Mouse (Mus musculus) myocyte (in vitro differentiated cells): ENCODE measurements at regions not wholly inside any gene's neighbourhood (a gene's known extent, or its start where the extent isn't known, plus 50 kb on each side); places are given as distances from the start of the nearest gene placed in this dataset.

Source experiments
- H3K27me3 ChIP-seq: one replicate; pipeline ENCODE4 v1.6.1; 2011; ENCODE audit not compliant: control insufficient read depth, insufficient read depth, insufficient read length
- H3K36me3 ChIP-seq: one replicate; pipeline ENCODE4 v1.6.1; 2011; ENCODE audit not compliant: control insufficient read depth, insufficient read depth
- H3K4me2 ChIP-seq: one replicate; pipeline ENCODE4 v1.6.1; 2011; ENCODE audit warnings: low read depth, control low read depth
- H3K4me3 ChIP-seq: one replicate; pipeline ENCODE4 v1.5.1; 2011; ENCODE audit warnings: mild to moderate bottlenecking, control low read depth, moderate library complexity
- H3K79me2 ChIP-seq: one replicate; pipeline ENCODE4 v1.6.1; 2011; ENCODE audit not compliant: control insufficient read depth, insufficient read depth
- H3ac ChIP-seq: one replicate; pipeline ENCODE4 v1.6.1; 2011; ENCODE audit not compliant: control insufficient read depth, insufficient read length
- CEBPB ChIP-seq: IDR thresholded peaks from 2 replicates; pipeline ENCODE4 v1.6.1; 2011; ENCODE audit warnings: mild to moderate bottlenecking, moderate library complexity; ENCODE audit not compliant: poor library complexity, insufficient read depth, severe bottlenecking
- E2F4 ChIP-seq: IDR thresholded peaks from one replicate; pipeline ENCODE4 v1.6.1; 2011; ENCODE audit warnings: mild to moderate bottlenecking, control low read depth, moderate library complexity; ENCODE audit not compliant: insufficient read depth
- MAX ChIP-seq: IDR thresholded peaks from one replicate; pipeline ENCODE4 v1.6.1; 2011; ENCODE audit warnings: low read depth, mild to moderate bottlenecking, control low read depth
- MYOD1 ChIP-seq, 3 experiments: IDR thresholded peaks; one replicate each; pipeline ENCODE4 v1.6.1; 2011; ENCODE audit warnings: control low read depth in 2 of 3, low read depth in 2 of 3, mild to moderate bottlenecking in 2 of 3, moderate library complexity in 1 of 3; ENCODE audit not compliant: insufficient read length in 2 of 3, control insufficient read depth in 1 of 3
- MYOG ChIP-seq, 3 experiments: IDR thresholded peaks; one replicate each; pipeline ENCODE4 v1.6.1; 2011; ENCODE audit warnings: control low read depth in 2 of 3, low read depth in 2 of 3, mild to moderate bottlenecking in 2 of 3; ENCODE audit not compliant: insufficient read length in 2 of 3, control insufficient read depth in 1 of 3, insufficient read depth in 1 of 3
- POLR2A ChIP-seq: IDR thresholded peaks from one replicate; pipeline ENCODE4 v1.6.1; 2011; ENCODE audit warnings: low read depth, mild to moderate bottlenecking, control low read depth, moderate library complexity; ENCODE audit not compliant: insufficient read length
- POLR2AphosphoS2 ChIP-seq: IDR thresholded peaks from one replicate; pipeline ENCODE4 v1.6.1; 2011; ENCODE audit warnings: low read depth, control low read depth; ENCODE audit not compliant: insufficient read length
- REST ChIP-seq: IDR thresholded peaks from one replicate; pipeline ENCODE4 v1.6.1; 2011; ENCODE audit warnings: mild to moderate bottlenecking, control low read depth, moderate library complexity; ENCODE audit not compliant: insufficient read depth, insufficient read length
- SRF ChIP-seq: IDR thresholded peaks from one replicate; pipeline ENCODE4 v1.6.1; 2011; ENCODE audit warnings: low read depth; ENCODE audit not compliant: control insufficient read depth, insufficient read length
- TCF12 ChIP-seq: IDR thresholded peaks from one replicate; pipeline ENCODE4 v1.6.1; 2011; ENCODE audit warnings: mild to moderate bottlenecking, control low read depth; ENCODE audit not compliant: poor library complexity, insufficient read depth, severe bottlenecking
- TCF3 ChIP-seq: IDR thresholded peaks from one replicate; pipeline ENCODE4 v1.6.1; 2011; ENCODE audit warnings: low read depth, control low read depth; ENCODE audit not compliant: insufficient read length
- USF1 ChIP-seq: IDR thresholded peaks from one replicate; pipeline ENCODE4 v1.6.1; 2011; ENCODE audit warnings: low read depth, mild to moderate bottlenecking, control low read depth, moderate library complexity

GRCm38 (mm10) chr14:58937331-58937730 is 205.4 kb downstream of the 1700129C05Rik start:
- H3K4me2 ChIP-seq = no peak overlapping the region

GRCm38 (mm10) chr14:58936131-58936530 is 206.6 kb downstream of the 1700129C05Rik start:
- Histone ChIP-seq H3K36me3 (no peaks in the 10 kb centered on the region), H3ac (no peak overlapping the region), H3K79me2 (no peaks in the 10 kb centered on the region), H3K4me2 (no peak overlapping the region), H3K27me3 (no peaks in the 10 kb centered on the region), H3K4me3 (no peak overlapping the region)
- no peak for TF ChIP-seq MYOG (IDR thresholded peaks at IDR 0.05; ENCODE audit: control insufficient read depth in 1 of 3, insufficient read depth in 1 of 3, insufficient read length in 2 of 3, low read depth in 2 of 3)
- TF ChIP-seq TCF3 = no peak
- TF ChIP-seq SRF = no peak
- no peak for TF ChIP-seq CEBPB
- no peak for TF ChIP-seq REST
- TF ChIP-seq POLR2A = no peak
- TF ChIP-seq E2F4 = no peak
- TF ChIP-seq POLR2AphosphoS2 = no peak
- TF ChIP-seq MAX = no peak

More at GRCm38 (mm10) chr14:58937331-58937730, 205.4 kb downstream of the 1700129C05Rik start:
- Histone ChIP-seq H3K27me3 (no peaks in the 10 kb centered on the region), H3K79me2 (no peaks in the 10 kb centered on the region), H3ac (no peak overlapping the region), H3K4me3 (no peak overlapping the region), H3K36me3 (no peaks in the 10 kb centered on the region)
- no peak for TF ChIP-seq MYOG (IDR thresholded peaks at IDR 0.05; ENCODE audit: control insufficient read depth in 1 of 3, insufficient read depth in 1 of 3, insufficient read length in 2 of 3, low read depth in 2 of 3)
- no peak for TF ChIP-seq USF1
- no peak for TF ChIP-seq POLR2AphosphoS2
- no peak for TF ChIP-seq E2F4
- no peak for TF ChIP-seq TCF3
- TF ChIP-seq SRF = no peak
- TF ChIP-seq MAX = no peak
- TF ChIP-seq TCF12 = no peak
- no peak for TF ChIP-seq REST
- TF ChIP-seq MYOD1 (IDR thresholded peaks at IDR 0.05; ENCODE audit: control insufficient read depth in 1 of 3, insufficient read length in 2 of 3, low read depth in 2 of 3) = no peak
- TF ChIP-seq POLR2A = no peak
- TF ChIP-seq CEBPB = no peak

GRCm38 (mm10) chr14:58917853-58918252 is 224.8 kb downstream of the 1700129C05Rik start:
- H3K4me2 ChIP-seq = no peak overlapping the region

GRCm38 (mm10) chr14:58917228-58917627 is 225.5 kb downstream of the 1700129C05Rik start:
- H3K4me3 ChIP-seq = no peak overlapping the region
- no peak overlapping the region for H3ac ChIP-seq
- no peaks in the 10 kb centered on the region for H3K27me3 ChIP-seq
- H3K36me3 ChIP-seq = no peaks in the 10 kb centered on the region
- H3K79me2 ChIP-seq = no peaks in the 10 kb centered on the region
- no peak overlapping the region for H3K4me2 ChIP-seq
- TF ChIP-seq POLR2A (no peak), CEBPB (no peak), USF1 (no peak), POLR2AphosphoS2 (no peak), MAX (no peak), MYOD1 (IDR thresholded peaks at IDR 0.05; ENCODE audit: control insufficient read depth in 1 of 3, insufficient read length in 2 of 3, low read depth in 2 of 3) (no peak), E2F4 (no peak), TCF3 (no peak), SRF (no peak), REST (no peak), MYOG (IDR thresholded peaks at IDR 0.05; ENCODE audit: control insufficient read depth in 1 of 3, insufficient read depth in 1 of 3, insufficient read length in 2 of 3, low read depth in 2 of 3) (no peak), TCF12 (no peak)

More at GRCm38 (mm10) chr14:58917853-58918252, 224.8 kb downstream of the 1700129C05Rik start:
- Histone ChIP-seq H3K79me2 (no peaks in the 10 kb centered on the region), H3K36me3 (no peaks in the 10 kb centered on the region), H3K27me3 (no peaks in the 10 kb centered on the region), H3ac (no peak overlapping the region), H3K4me3 (no peak overlapping the region)
- no peak for TF ChIP-seq TCF3
- no peak for TF ChIP-seq USF1
- no peak for TF ChIP-seq POLR2A

- TF ChIP-seq TCF12 = no peak
- TF ChIP-seq REST = no peak
- TF ChIP-seq SRF = no peak
- no peak for TF ChIP-seq TCF3
- no peak for TF ChIP-seq MYOD1 (IDR thresholded peaks at IDR 0.05; ENCODE audit: control insufficient read depth in 1 of 3, insufficient read length in 2 of 3, low read depth in 2 of 3)
- no peak for TF ChIP-seq MAX
- no peak for TF ChIP-seq CEBPB
- TF ChIP-seq POLR2A = no peak
- Histone ChIP-seq H3K79me2 (no peaks in the 10 kb centered on the region), H3K27me3 (no peaks in the 10 kb centered on the region), H3K36me3 (no peaks in the 10 kb centered on the region), H3K4me3 (no peak overlapping the region), H3ac (no peak overlapping the region), H3K4me2 (no peak overlapping the region)
These were observed 227.8 kb downstream of the 1700129C05Rik start for GRCm38 (mm10) chr14:58914937-58915336.
